Mouse (Mus musculus): ENCODE data around the gene Palld.
A peak's percentile ranks its signal among the peaks of the same experiment; 100 is the strongest.

The Palld gene

DNA sequence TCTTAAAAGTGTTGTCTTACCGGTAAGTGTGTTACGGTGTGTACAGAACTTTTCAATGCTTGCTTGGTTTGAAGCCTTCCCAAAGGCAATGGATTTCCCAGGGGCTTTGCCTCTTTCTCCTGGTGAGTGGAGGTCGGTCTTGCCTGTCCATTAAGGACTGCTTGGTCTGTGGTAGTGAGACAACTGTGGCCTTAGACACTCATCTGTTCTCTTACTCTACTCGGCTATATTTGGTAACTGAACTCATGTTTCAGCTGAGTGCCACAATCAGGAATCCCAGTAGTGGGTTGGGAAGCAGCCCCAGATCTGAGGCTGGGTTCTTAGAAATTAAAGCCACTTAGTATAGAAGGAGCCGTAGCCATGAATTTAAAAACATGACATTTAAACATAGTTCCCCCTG, at the start of gene Palld:
Palld (minus strand) TSS at position 170 of the 400 bp plus-strand sequence.
- DNase-seq, result no peak

- no peak for DNase-seq
Observed at GRCm38 (mm10) chr8:61937576-61937975, 35.1 kb upstream of the Palld start.

GRCm38 (mm10) chr8:61933243-61933642, 30.8 kb upstream of the Palld start:
- DNase-seq, result no peak

DNA sequence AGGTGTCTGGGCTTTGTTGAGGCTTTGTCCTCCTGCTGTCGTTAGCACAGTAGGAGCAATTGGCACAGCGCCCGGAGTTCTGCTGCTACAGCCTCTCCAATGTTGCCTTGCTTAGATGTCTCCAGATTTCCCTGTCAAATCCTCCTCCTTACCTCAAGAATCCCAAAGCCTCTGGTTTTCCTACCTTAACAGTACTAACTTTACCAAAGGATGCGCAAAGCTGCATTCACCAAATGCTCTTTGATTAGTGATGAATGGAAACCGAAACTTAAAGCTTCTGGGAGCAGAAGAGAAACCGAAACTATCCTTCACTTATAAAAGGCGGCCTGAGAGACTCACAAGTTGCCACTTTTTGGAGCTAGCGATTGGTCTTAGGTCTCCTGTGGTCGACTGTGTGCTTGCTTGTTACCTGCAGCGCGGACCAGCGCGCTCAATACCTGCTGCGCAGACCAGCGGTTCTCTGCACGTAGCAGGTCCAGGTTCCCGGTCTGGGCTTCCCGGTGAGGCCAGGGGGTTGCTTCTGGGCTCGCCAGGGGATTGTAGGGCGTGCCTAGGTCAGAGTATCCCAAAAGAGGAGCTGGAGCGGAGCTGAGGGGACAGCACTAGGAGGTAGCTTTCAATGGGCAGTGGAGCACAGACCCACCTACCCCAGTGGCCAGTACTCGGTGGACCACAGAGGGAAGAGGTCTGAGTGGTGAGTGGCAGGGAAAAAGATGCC, 25.4 kb upstream of the Palld start, which contains the start of gene Ddx60:
Ddx60 (plus strand) TSS at position 311 of the 718 bp plus-strand sequence.
- peak; percentile 27 for DNase-seq

DNA sequence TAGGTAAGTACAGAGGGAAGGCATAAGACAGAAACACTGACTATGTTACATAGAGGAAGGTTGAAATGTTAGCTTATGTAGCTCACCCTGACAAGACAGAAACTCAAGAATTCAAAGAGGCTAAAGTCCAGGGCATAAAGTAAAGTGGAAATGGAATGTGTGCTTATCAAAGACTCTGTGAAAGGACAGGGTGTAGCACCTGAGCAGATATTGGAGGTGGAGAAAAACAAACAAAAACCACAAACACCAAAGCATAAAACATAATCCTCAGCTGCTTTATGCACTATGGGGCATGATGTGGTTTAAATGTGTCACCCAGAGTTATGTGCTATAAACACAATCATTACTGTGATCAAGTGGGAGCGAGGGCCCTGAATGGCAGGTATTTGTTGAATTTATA, 22.0 kb upstream of the Palld start:
- no peak for DNase-seq

GRCm38 (mm10) chr8:61921454-61922054, 19.1 kb upstream of the Palld start:
- DNase-seq, result no peak

- no peak for DNase-seq
Observed at GRCm38 (mm10) chr8:61920389-61920788, 17.9 kb upstream of the Palld start.

GRCm38 (mm10) chr8:61919145-61919788, 16.8 kb upstream of the Palld start:
- DNase-seq, result no peak

DNA sequence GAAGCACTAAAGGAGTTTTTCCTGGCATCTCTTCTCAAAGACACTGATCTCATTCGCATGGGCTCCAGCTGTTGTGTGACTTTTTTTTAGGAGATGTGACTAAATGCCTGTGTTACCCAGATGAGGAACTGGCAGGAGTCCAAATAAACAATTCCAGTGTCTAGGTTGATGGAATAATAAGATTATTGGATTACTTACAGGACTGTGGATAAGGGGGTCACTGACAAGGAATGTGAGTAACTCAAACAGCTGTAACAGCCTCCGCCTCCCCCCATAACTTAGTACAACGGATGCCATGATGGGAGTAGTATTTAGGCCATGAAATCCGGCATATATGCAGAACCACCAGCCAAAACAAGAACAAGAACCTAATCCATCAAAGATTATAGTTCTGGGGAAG, 14.8 kb upstream of the Palld start:
- no peak for DNase-seq

DNA sequence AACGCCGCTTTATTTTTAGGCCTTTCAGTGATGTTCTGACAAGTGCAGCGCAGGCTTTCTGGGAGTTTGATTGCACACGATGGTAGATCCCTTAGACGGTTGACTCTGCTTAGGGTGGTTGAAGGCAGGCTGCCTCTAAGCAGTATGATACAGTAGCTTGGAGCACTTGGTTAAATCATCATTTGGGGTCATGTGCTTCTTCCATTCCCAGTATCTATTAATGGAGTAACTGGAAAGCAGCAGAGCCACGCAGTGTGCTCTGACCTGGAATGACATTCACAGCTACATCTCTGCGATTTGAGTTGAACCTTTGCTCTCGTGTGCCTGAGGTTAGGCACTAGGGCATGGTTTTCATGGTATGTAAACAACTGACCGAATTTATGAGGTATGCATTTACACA, 11.5 kb upstream of the Palld start:
- no peak for DNase-seq

DNA sequence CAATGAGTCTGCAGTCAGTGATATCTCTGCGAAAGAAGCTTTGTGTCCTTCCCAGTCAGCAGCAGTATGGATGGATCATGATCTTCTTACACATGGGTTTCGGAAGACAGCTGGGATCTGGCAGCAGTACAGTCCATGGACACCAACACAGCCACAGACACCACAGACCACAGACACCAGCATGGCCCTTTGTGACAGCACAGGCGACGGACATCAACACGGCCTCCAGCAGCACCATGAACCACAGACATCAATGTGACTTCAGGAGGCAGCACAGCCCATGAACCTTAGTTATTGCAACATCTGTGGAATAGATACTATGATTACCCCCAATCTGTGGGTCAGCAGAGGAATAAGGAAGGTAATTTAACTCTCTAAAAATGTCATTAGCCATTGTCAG, 10.3 kb upstream of the Palld start:
- DNase-seq, result no peak

DNA sequence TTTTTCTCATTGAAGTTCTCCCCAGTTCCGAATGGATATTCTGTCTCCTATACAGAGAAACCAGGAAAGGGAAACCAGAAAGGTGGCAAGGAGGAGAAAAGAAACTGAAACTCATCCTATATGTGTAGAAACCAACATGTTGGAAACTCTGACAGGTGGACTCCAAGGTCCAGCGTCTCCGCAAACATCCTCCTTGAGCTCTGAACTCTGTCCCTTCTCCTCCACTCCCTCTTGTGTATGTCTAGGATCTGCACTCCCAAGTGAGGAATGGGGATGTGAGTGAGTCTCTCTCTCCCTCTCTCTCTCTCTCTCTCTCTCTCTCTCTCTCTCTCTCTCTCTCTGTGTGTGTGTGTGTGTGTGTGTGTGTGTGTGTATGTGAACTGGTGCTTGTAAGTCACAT, 6.8 kb upstream of the Palld start:
- no peak for DNase-seq

DNA sequence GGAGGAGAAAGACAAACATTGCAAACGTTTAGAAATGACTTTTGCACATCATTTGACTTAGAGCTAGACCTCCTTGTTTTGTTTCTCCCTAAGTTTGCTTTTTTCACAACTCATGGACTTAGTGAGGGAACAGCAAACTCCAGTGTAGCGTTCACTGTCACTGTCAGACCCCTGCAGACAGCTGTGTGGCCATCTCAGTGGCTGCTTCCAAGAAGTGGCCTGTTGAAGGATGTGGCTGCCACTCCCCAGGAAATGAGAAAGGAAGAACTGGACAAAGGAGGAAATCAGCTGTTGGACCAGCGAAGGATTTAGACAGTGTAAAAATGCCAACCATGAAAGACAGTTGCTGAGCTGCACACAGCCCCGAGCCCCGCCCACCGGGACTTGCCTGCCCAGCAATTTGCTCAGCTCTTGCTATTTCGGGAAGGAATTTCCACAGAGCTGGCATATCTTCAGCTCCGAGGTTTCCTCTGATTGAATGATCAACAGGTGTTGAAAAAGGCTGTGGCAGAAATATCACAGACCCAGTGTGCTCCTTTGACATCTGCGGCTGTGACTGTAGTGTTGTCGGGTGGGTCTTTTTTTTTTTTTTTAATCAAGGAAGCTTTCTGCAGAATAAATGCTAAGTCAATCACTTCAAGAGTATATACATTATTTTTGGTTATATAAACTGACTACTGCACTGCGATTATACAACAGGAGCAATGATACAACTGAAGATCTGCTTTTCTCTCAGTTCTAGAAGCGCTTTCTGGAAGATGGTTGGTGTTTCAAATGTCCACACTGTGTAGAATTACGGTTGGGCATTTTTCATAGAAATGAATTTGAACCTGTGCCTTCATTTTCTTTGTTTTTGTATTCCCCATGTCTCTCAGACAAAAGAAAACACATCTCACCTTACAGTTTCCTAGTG, 6.1 kb upstream of the Palld start:
- DNase-seq, result no peak

GRCm38 (mm10) chr8:61901028-61901717, 1.3 kb downstream of the Palld start:
- no peak for DNase-seq

DNA sequence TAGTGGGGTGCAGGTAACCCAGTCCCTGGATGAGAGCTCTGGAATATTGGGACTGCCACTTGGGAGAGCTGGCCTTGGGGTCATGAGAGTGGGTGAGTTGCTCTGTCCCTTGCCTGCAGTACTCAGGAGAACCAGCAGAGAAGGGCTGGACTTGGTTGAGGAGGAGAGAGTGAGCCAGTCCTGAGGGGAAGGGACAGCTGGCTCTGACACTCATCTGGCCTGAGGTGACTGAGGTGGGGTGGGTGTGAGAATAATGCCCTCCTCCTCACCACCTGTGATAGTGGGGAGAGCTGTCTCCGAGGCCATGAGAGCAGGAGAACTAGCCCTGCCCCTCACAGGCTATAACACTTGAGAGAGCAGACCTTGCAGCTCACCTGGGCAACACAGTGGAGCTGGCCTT, 5.1 kb downstream of the Palld start:
- DNase-seq, result no peak

GRCm38 (mm10) chr8:61896742-61897141, 5.7 kb downstream of the Palld start:
- DNase-seq, result no peak

DNA sequence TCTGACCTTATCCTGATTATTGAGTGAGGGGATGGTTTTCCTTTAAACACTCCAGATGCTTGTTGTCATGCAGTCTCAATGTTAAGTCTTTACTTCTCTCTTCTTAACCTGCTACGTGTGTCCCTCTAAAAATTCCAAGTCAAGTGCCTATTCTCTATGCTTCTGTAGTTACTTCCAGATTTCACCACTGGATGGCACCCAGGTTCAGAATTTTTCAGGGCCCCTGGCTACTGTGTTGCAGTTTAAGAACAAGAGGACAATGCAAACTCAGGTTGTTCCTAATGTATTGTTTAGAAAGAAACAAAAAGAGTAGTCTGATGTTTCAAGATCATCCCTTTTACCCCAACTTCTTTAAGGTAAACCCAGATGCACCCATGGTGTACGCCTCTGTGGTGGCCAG, 8.4 kb downstream of the Palld start:
- no peak for DNase-seq

GRCm38 (mm10) chr8:61877607-61878006, 24.9 kb downstream of the Palld start:
- no peak for DNase-seq

GRCm38 (mm10) chr8:61875290-61875689, 27.2 kb downstream of the Palld start:
- DNase-seq, result no peak

GRCm38 (mm10) chr8:61873994-61874393, 28.5 kb downstream of the Palld start:
- no peak for DNase-seq

DNA sequence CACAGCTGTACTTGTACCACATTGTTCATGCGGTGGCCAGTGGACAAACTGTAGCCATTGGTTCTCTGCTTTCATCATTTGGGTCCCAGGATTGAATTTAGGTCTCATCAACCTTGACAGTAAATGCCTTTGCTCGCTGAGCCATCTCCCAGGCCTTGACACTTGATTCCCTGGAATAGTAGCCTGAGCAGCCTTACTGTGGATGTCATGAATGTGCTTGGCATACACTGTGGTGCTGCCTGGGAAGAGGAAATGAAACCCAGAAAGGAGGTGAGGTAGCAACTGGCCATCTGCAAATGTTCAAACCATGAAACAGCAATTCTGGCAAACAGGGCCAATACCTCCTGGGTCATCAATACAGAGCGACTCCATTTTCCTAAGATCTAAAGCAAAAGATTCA, 34.0 kb downstream of the Palld start:
- no peak for DNase-seq

DNA sequence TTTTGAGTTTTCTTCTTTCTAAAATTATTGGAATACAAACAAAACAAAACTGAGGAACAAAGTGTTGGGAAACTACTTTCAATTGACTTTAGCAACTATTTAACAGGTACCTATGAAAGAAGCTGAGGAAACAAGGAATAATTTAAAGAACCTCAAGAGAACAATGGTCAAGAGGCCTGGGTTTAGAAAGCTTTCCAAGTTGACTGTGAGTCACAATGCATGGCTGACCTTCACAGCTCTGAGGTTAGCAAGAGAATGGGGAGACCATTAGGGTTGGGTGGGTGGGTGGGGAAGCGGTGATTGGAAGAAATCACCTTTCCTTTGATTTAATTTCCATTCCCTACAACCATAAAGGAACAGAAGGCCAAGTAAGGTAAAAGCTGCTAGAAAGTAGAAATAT, 35.6 kb downstream of the Palld start:
- DNase-seq, result no peak

GRCm38 (mm10) chr8:61865365-61865764, 37.1 kb downstream of the Palld start:
- no peak for DNase-seq

Measured in kidney, adult 11 months (tissue).